Mouse (Mus musculus) cortical plate, adult 2 months (tissue): ENCODE results near the gene Rabggta. TPM values are rescaled to one million over a fixed set of nuclear protein-coding genes. Genes with fewer than 3 reads are reported as not detected.

Experiments used
- H3K27ac ChIP-seq: fragments of 200-500 bp; 2 replicates; pipeline ENCODE4 v1.5.1; 2012; ENCODE audit warnings: low read length, control low read depth, inconsistent platforms; ENCODE audit not compliant: insufficient read depth
- H3K4me1 ChIP-seq: fragments of 200-500 bp; 2 replicates; pipeline ENCODE4 v1.6.1; 2011; ENCODE audit warnings: low read length; ENCODE audit not compliant: control insufficient read depth, insufficient read depth
- H3K4me3 ChIP-seq: fragments of 200-500 bp; 2 replicates; pipeline ENCODE4 v1.5.1; 2011; ENCODE audit warnings: mild to moderate bottlenecking, low read length, control low read depth; ENCODE audit not compliant: insufficient read depth
- CTCF ChIP-seq: fragments of 200-500 bp; IDR thresholded peaks from 2 replicates; pipeline ENCODE4 v1.5.1; 2011; ENCODE audit warnings: mild to moderate bottlenecking, control low read depth, low read length; ENCODE audit not compliant: insufficient read depth; ENCODE audit errors: extremely low read depth
- POLR2A ChIP-seq: fragments of 200-500 bp; IDR thresholded peaks from 2 replicates; pipeline ENCODE4 v1.6.1; 2011; ENCODE audit warnings: mild to moderate bottlenecking, low read length, control low read depth; ENCODE audit not compliant: insufficient read depth; ENCODE audit errors: extremely low read depth
- polyA plus RNA-seq: library from polyadenylated mRNA; depleted of rRNA; stranded (reverse); fragments of >200 nt; gene quantifications from 2 replicates; pipeline ENCODE4 v1.2.3, GENCODE M21; 2012

The Rabggta gene
- polyA plus RNA-seq, 1 experiment, result 67.9 TPM

DNA sequence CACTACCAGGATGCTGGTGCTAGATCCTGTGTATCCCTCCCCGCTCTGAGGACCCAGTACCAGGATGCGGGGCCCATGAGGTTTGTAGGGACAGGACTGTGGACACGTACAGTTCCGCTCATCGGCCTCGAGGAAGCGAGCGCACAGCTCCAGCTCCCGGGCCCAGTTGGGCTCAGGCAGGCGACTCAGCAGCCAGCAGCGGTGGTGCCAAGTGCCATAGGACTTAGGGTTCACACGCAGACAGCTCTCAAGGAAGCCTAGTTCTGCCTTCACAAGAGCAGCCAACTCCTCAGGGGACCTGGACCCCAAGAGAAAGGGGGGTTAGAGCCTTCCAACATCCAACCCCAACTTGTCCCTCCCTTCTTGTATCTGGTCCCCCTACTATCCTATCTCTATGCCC, 1.4 kb downstream of the Rabggta start:
- Histone ChIP-seq H3K4me3 (no peak overlapping the region), H3K27ac (no peak overlapping the region)
- TF ChIP-seq CTCF, result no peak
- TF ChIP-seq POLR2A, result no peak

DNA sequence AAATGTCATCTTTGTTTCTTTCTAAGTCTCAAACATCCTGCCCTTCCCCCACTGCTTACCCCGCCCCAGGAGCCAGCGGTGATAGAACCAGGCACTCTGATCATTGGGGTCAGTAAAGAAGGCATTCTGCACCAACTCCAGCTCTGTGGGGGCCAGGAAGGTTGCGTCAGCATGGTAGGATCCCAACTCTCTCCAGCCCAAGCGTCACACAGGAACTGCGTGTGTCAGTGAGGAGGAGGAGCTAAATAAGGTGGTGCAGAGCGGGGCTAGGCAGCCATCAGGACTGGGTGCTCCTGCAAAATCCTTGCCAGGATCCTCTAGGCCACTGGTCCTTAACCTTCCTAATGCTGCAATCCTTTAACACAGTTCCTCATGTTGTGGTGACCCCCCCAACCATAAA, 2.3 kb downstream of the Rabggta start:
- no peak overlapping the region for H3K27ac ChIP-seq
- H3K4me1 ChIP-seq, result no peaks in the 10 kb centered on the region
- TF ChIP-seq POLR2A (no peak), CTCF (no peak)
- H3K4me3 ChIP-seq, result no peak overlapping the region

More for the DNA sequence above, 1.4 kb downstream of the Rabggta start:
- no peaks in the 10 kb centered on the region for H3K4me1 ChIP-seq

DNA sequence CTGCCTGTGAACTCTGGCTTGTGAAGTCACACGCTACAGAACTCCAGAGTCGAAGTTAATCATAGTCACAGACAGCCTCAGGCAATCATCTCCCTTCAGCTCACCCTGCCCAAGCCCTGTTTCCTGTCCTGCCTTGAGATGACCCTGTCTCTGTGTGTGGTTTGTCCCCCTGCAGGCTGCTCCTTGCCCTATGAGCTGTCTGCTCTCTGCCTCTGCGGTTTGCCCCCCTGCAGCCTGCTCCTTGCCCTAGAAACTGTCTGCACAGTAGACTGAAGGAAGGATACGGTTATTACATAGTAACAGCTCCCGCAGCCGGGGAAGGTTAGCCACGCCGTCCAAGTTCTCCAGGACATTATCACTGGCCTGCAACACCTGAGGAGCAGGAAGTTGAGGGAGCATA, 5.2 kb downstream of the Rabggta start:
- Histone ChIP-seq H3K4me1 (no peaks in the 10 kb centered on the region), H3K27ac (no peak overlapping the region), H3K4me3 (no peak overlapping the region)
- no peak for TF ChIP-seq CTCF
- TF ChIP-seq POLR2A, result no peak

- no peak overlapping the region for H3K27ac ChIP-seq
- no peak overlapping the region for H3K4me3 ChIP-seq
- TF ChIP-seq CTCF (no peak), POLR2A (no peak)
- no peaks in the 10 kb centered on the region for H3K4me1 ChIP-seq
Measured at GRCm38 (mm10) chr14:55716271-55716670, 5.8 kb downstream of the Rabggta start.

GRCm38 (mm10) chr14:55714893-55715292, 7.2 kb downstream of the Rabggta start:
- H3K4me3 ChIP-seq, result no peak overlapping the region
- H3K4me1 ChIP-seq, result no peaks in the 10 kb centered on the region
- no peak overlapping the region for H3K27ac ChIP-seq
- no peak for TF ChIP-seq POLR2A
- TF ChIP-seq CTCF, result no peak

- Histone ChIP-seq H3K27ac (no peak within 1 kb of the TSS), H3K4me3 (no peak within 1 kb of the TSS), H3K4me1 (no peaks in the 10 kb centered on the region)
- TF ChIP-seq POLR2A (no peak), CTCF (no peak)
Measured at GRCm38 (mm10) chr14:55713729-55714122, 8.3 kb downstream of the Rabggta start, which contains the start of gene Tgm1. TSS of gene Tgm1 (minus strand) at chr14:55713926.

DNA sequence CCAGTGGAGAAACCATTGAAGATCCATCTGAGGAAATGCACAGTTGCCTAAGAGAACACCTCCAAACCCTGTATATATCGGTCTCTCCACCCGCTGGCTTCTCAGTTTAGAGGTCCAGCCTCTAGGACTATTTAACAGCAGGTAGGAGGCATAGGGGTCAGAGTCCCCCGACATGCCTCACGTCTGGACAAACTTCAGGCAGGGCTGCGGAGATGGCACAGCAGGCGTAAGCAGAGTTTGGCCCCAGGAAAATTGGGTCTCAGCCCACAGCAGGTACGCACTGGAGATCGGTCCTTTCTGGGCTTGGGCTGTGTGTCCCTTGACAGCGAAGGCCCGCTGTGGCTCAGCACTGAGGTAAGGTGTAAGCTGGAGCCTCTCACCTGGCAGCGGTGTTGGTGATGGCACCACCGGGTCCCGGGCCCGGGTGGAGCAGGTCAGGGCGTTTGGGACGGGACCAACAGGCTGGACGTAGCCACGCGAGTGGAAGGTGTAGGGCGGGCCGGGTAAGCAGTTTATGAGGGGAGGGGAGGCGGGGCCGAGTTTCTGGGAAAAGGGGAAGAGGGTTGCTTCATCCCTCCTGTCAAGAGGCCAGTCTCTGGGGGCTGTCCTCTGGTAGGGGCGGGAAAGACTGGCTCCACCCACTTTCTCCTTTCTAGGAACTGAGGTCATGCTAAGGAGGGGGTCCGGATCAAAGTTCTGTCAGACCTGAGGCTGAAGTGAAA, 8.9 kb downstream of the Rabggta start:
- no peaks in the 10 kb centered on the region for H3K4me1 ChIP-seq
- no peak overlapping the region for H3K4me3 ChIP-seq
- no peak overlapping the region for H3K27ac ChIP-seq
- no peak for TF ChIP-seq CTCF
- no peak for TF ChIP-seq POLR2A

GRCm38 (mm10) chr14:55711786-55712185, 10.3 kb downstream of the Rabggta start:
- TF ChIP-seq POLR2A (no peak), CTCF (no peak)
- H3K4me1 ChIP-seq, result no peaks in the 10 kb centered on the region
- no peak overlapping the region for H3K27ac ChIP-seq
- no peak overlapping the region for H3K4me3 ChIP-seq

DNA sequence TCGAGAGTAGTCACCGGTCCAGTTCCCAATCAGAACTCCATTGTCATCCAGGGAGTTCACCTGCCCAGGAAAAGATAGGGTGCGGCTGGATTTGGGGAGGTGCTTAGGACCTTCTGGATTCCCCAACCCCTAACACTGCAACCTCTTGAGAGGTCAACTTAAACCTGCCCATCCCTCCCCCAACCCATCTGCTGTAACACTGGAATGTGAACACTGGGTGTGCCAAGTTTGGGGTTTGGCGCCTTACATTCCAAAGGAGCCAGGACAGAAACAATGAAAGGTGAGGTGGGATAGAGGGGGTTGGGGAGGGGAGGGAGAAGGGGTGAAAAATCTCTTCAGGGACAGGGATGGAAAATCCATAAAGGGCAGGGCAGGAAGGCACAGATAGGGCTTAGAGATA, 12.6 kb downstream of the Rabggta start:
- Histone ChIP-seq H3K27ac (no peak overlapping the region), H3K4me1 (no peaks in the 10 kb centered on the region), H3K4me3 (no peak overlapping the region)
- TF ChIP-seq CTCF, result no peak
- TF ChIP-seq POLR2A, result no peak

DNA sequence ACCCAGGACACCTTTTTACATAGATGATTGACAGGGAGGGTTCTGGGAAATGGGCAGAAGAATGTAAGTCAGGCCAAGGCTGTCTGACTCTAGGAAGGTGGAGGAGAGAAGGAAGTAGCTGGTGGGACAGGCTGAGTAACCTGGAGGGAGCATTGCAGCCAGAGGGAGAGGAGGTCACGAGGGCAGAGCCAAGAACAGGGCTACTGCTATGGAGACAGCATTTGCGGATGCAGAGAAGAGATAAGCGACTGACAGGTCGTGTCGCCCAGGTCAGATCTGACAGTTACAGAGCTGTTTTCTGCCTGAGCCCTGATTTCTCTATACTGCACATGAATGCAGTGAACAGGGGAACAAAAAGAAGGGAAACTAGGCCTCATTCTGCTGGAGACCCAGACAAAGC, 14.7 kb downstream of the Rabggta start:
- no peak overlapping the region for H3K4me3 ChIP-seq
- H3K4me1 ChIP-seq, result no peaks in the 10 kb centered on the region
- TF ChIP-seq POLR2A (no peak), CTCF (no peak)
- H3K27ac ChIP-seq, result no peak overlapping the region

DNA sequence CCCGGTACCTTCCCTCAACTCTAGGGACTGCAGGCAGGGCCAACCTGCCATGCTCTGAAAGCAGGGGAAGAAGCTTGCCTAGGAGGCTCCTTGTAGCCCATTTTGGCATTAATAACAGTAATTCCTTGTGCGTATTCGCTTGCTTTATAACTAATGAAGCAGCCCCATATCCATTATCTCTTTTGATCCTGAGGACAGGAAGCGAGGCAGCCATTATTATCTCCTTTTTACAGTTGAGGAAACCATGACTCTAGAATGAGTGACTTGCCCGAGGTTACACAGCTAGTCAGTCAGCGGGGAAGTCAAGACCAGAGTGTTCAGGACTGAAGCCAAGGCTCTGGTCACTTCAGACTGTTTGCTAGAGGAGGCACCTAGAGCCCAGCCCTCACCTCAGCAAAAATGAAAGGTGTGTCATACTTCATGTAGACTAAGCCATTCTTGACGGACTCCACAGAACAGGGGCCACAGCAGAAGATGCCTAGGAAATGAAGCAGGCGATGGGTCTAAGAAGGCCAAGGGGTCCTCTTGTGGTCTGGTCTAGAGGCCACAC, 15.9 kb downstream of the Rabggta start:
- Histone ChIP-seq H3K4me1 (no peaks in the 10 kb centered on the region), H3K4me3 (no peak overlapping the region), H3K27ac (no peak overlapping the region)
- TF ChIP-seq POLR2A (no peak), CTCF (no peak)
